Mouse (Mus musculus) heart, adult 9 months (tissue): Measurements from ENCODE around the gene Foxe3.

Experiments used
- DNase-seq, 2 experiments: peaks; one replicate each; pipeline ENCODE4 v3.0.0; 2022; ENCODE audit warnings: low spot score in 2 of 2

Foxe3 gene

DNA sequence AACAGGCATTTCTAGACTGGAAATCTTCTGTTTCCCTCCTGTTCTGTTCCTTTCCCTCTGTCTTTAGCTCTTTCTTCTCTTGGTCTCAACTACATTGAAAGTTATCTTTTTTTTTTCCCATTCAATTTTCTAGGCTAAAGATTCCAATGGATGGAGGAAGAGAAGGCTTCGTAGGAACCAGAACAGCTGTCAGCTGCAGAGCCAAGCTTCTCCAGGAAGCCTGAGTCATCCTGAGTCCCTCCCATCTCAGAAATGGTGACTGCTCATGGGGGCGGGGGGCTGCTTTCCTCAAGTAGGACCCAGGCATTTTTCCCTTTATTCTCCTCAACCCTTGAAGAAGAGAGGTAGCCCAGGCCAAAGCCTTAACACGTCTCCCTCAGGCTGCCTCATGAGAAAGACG, 9.8 kb downstream of the Foxe3 start:
- no peak for DNase-seq

DNA sequence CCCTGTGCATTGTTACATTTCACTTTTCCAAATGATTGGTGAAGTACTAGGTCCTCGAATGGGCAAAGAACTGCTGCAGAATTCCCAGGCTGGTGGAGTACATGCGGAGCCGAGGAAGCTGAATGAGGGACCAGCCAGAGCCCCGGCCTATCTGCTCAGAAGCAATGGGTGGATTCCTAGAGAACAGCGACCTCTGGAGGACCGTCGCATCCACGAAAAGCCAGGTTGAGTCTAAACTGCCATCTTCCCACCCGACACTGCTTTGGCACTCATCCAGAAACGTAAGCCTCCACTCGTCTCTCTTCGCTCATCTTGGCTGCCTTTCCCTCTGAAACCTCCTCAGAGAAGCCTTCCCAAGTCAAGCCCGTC, 12.2 kb downstream of the Foxe3 start:
- DNase-seq, result no peak

DNA sequence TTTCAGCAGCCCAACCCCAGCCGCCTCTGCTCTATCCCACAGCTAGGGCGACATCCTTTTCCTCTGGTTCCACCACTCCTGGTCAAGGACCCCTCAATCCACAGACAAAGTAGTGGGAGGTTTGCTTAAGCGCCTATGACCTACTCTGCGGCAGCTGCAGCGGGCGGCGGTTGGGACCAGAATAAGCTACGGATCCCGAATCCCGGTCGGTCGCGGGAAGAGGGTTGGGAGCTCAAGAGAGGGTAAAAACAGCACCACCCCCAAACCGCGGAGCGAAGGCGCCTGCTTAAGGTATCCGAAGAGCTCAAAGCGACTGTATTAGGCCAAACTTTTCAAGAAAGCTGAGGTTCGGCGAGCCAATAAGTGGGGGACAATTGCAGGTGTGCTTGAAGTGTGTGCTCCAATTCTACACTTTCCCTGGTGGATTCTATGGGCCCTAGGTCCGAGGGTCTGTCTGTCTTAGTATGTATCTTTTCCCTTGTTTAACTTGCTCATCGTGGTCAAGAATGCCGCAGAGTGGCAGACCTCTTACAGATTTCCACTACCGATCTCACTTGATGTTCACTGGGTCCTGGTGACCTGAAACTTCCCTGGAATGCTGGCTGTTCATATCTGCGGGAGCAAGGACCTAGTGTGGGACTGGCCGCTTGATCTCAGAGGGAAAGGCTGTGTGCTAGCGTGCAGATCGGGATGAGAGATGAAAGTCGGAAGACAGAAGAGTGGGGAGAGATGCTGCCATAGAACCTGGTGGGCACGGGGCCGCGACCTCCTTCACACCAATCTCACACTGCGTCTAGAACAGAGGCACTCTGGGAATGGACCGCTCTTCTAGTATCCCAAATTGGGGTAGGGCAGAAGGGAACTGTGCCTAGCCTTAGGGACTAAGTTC, 12.9 kb downstream of the Foxe3 start:
- DNase-seq, result no peak

DNA sequence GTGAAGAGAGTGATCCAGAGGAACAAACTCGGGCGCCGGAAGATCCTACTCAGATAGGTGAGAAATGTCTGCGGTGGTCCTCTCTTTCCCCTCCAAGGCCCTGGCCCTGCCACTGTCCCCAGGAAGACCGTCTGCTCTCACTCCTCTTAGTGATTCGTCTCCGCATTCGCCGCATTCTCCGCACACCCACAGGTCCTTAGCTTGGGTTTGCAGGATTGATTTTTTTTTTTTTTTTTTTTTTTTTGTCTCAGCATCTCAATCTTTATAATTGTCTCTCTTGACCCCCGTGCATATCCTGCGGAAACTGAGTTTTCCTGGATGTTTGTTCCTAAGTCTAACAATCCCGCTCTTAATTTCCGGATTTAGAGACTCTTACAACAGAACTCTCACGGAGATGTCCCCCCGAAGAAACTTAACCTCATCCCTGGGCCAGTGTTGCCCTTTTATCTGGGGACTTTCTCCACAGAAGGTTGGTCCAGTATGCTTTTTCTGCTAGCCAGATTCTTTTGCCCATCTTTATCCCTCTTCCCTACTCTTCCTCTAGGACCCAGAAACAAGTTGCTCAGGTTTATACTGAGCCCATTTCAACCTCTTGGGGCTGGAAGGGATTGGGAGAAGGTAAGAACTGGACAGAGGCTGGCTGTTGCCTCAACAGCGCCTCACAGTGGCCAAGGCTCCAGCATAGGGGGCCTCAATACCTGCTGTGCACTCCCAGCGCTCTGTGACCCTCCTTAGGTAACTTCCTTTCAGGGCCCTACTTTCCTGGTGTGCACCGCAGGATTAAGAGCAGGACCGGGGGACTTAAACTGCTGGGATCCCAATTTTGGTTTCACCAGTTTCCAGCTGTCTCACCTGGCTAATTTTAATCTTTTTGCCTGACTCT, 16.0 kb downstream of the Foxe3 start:
- DNase-seq, result no peak

DNA sequence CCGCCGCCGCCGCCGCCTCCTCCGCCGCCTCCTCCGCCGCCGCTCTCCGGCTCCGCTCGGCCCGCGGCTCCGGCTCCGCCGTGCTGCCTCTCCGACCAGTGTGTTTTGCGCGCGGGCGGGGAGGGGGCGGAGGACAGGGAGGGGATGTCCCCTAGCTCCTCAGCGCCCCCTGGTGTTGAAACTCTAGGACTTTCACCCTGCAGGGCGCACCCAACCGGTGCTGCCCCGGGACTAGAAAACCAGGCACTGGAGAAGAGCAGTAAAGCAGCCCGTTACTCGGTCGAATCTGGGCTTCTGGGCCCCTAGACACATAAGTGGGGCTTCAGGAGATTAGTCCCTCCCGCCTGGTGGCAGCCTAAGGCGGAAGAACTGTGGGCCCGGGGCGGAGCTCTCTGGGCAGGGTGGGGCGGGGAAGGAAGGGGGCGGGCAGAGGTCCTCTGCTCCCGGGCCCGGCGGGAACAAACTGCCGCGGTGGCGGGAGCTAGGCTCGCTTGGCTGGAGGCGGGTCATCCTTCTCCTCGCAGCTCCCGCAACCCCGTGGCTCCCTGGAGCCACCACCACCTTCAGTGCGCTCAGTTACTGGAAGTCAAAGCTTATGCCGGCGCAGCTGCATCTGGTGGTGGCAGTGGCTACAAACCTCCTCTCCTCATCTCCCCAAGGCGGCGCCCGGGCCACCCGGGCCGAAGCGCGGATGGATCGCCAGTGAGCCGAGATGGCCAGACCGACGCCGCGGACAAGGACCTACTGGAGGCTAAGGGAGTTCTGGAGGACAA, 16.8 kb downstream of the Foxe3 start, which contains the start of gene Foxd2:
Foxd2 (minus strand) TSS at position 45 of the 773 bp plus-strand sequence.
- DNase-seq, result peak; percentile 85 to 89

DNA sequence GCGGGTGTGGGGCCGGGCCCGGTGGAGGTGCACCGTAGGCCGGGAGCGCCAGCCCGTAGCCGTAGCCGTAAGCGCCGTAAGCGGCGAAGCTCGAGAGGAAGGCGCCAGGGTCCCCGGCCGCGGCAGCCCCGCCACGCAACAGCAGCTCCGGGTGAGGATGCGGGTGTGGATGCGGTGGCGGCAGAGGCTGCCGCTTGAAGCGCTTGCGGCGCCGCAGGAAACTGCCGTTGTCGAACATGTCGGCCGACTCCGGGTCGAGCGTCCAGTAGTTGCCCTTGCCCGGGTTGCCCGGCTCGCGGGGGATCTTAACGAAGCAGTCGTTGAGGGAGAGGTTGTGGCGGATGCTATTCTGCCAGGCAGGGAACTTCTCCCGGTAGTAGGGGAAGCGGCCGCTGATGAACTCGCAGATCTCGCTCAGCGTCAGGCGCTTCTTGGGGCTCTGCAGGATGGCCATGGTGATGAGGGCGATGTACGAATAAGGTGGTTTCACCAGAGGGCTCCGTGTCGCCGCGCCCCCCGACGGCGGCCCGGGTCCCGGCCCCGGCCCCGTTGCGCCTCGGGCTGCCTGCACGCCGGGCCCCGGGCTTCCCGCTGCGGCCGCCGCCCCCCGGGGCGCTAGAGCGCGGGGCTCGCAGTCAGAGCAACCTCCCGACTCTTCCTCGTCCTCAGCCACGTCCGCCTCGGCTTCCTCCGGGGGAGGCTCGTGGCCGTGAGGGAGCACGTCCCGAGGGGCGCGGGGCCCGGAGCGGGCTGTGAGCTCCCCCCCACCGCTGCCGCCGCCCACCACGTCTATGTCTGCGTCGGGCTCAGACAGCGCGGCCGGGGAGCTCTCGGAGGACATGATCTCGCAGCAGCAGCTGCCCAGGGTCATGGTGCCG, 17.6 kb downstream of the Foxe3 start:
- DNase-seq, result peak; percentile 29 to 31

DNA sequence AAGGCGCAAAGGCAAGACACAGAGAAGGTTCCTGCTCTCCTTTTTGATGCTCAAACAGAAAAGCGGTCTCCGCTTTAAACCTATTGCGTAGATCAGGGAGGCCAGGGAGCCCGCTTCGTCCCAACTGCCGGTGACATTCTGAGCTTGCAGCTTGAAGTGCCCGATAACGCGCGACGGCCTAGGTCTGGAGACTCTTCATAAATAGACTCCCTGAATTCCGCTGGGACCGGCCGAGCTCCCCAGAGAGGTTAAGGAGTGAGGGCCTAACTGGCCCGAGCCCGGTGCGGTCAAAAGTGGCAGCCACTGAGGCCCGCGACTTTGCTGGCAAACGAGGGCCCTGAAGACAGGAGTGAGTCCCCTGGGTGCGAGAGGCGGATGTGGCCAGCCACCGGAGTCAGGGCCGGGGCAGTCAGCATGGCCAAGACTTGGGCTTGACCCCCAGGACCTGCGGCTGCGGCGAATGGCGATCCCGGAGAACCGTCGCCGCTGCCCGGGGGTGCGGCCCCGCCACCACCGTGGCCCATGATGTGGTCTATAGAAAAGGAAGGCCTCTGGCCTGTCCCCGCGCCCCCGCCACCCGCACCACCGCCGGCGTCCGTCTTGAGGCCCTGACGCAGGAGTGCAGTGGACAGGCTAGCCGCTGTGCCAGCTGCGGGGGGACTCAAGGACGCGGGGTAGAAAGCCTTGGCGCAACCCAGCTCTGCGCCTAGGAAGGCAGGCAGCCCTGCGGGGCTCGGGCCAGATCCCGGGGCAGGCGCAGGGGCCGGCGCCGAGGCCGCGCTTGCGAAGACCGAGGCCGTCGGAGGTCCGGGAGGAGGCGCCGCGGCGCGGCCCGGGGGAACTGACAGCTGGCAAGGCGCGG, 18.5 kb downstream of the Foxe3 start:
- DNase-seq, result no peak

DNA sequence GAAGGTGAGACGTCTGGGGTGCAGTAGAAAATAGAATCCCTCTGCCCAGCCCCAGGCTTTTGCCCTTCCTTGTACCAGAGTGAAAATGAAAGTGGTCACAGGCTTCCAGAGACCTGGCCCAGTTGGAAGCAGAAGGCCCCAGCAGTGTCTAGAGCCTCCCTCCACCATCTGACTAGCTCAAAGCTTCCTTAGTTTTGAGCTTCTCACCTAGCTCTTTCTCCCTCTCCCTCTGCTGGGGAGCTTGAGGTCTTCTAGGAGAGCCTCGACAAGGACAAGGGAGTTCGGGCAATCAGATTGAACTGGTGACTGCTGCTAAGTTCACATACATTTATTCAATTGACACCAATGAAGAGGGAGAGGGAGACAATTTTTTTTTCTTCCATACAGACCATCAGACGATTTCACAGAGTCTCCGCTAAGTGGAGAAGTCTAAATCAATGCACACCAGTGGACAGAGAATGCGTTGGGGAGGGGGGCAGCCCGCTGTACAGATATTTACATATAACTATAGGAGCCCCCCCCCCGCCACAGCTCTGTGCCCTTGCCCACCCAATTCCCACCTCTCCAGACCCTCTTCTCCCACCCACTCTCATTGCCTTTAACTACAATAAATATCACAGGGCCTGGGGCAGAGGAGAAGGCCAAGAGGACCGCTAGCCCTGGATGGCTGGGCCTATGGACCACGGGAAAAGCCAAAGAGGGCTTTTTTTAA, 19.7 kb downstream of the Foxe3 start:
- no peak for DNase-seq

DNA sequence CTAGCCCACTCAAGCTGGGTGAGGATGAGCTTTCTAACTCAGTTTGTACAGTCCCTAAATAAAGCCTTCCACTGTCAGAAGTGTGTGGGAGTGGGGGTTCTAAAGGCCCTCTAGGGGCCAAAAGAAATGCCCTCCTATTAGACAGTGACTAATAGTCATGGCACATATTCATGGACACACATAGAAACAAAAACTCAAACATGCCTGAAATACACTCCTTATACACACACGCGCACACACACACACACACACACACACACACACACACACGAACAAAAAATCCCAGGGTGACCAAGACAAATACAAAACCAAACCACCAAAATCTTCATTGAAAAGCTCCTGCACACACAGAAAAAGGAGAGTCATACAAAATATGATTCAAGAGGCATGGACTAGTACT, 20.3 kb downstream of the Foxe3 start:
- DNase-seq, result no peak

DNA sequence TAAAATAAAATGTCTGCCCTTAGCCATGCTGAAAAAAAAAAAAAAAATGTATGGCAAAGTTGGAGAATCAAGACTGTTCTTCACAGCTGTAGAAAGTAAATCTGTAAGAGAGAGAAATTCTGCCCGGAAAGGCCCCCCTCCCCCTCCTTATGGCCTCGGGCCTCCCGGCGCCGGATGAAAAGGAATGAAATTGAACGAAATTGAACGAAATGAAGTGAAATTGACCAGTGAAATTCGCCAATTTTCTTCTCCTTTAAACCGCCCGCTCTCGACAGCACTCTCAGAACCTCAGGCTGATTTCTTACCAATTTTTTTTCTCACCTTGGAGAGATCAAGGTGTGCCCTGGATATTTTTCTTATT, 22.4 kb downstream of the Foxe3 start:
- no peak for DNase-seq

DNA sequence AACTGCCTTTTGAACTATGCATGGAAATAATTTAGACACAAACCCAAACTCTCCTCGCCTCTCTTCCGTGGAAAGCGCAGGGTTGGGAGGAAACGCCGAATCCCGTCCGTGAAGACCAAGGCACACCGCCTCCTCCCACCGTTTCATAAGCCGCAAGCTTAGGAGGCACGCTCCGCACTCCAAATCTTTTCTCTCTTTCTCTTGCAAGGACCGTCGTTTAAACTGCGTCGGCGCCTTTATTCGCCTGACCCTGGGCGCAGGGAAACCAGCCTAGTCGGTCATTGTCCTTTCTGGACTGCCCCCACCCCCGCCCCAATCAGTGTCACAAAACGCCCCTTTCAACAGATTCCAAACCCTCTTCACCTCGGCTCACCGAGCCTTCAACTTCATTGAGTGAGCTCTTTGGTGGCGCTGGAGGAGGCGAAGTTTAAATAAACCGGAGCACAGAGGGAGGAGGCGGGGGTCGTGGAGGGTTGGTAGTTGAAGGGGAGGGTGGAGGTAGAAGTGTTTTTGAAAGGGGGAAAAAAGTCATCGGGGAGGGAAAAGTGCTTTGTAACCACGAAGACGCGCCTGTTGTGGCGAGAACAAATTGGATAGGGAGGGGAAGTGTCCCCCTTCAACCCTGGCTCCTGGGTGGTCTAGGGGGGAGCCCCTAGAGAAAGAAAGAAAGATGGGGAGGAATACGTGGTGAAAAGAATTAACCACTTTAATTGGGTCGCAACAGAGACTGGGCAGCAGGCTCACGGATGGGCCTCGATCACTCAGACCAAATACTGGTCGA, 23.0 kb downstream of the Foxe3 start:
- no peak for DNase-seq

DNA sequence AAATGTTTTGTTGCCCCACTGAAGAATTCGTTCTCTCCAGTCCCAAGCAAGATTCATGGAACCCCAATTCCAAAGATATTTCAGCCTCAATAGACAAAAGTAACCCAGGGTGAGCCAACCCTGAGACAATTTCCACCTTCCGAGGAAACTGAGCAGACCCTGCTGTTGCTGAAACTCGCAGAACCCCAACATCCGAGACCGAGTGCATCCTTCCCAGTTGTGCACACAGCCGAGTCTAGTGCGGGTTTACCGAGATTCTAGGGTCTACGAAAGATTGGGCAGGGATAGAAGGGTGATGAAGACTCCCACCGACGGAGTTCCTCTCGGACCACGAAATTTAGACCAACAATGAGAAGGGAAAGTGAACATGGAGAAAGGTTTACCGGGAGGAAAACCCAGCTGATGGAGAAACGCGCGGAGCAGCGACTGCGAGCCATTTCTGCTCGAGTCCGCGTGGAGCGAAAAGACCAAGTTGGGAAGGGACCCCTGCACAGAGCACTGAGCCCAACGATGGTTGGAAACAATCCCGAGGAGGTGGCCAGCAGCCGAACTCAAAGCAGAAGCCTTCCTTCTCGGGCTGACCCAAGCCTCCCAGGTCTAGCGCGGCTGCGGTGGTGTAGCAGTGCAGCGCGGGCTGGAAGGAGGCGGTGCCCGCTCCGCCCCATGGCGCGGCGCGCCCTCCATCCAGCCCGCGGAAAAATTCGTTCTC, 24.0 kb downstream of the Foxe3 start:
- no peak for DNase-seq

DNA sequence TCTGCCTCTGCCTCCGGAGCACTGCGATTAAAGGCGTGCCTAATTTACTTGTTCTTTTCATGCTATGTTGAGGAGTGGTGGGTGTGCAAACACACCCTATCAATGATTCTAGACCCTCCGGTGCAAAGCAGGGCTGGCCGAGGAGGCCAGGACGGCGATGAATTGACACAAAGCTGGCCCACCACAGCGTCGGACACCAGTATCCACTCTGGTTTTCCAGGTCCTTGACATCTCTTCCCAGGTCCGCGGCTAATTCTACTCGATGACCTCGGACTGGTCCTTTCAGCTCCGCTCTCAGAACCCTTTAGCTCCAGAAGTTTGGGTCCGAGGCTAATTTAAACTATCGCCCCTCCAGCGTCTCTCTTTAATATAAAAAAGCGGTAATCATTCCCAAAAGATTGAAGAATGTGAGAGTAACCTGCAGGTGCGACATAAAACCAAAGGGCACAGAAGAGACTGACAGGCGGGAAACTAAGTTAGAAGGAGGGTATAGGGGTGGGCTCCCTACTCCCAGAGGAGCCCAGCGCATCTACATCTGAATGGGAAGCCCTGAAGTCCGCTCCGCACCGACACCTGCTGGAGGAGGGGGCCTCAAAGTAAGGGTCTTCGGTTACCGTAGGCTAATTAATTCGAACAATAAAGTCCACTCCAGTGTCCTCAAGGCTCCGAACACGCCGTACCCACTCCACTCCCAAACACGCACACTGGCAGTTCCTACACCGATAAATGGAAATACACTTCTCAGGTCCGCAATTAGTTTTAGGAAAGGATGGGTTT, 24.8 kb downstream of the Foxe3 start:
- no peak for DNase-seq

DNA sequence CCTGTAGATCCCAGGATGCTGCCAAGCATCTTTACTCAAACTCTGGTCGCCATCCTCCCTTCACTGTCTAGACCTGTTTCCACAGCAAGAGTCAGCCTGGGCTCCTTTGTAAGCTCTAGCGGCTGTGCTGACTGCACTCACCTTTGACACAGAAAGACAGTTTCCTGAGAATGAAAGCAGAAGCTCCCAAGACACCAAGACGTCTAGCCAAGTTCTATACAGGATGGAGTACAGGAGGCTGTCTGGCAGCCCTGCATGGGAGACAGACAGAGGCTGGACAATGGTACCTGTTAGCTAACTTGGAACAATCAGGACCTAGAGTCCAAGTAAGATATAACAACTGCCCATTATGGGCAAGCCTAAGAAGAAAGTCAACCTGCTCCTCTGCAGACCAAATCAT, 25.9 kb downstream of the Foxe3 start:
- DNase-seq, result no peak

DNA sequence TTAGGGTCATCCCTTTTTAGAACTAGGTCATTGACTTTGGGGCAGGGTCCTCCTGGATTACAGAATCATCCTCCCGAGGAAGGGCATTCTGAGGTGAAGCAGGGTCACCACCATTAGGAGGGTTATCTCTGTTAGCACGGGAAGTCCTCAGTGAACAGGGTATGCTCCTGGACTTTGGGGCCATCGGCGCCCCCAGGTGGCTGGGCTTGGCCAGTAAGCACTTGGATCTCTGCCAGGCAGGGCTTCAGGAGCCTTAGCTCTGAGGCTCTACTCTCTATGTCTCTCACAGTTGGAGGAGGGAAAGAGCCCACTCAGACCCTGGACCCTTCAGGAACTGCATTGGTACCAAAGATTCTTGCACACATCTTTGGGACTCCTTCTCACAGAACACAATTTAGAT, 28.0 kb downstream of the Foxe3 start:
- DNase-seq, result no peak

DNA sequence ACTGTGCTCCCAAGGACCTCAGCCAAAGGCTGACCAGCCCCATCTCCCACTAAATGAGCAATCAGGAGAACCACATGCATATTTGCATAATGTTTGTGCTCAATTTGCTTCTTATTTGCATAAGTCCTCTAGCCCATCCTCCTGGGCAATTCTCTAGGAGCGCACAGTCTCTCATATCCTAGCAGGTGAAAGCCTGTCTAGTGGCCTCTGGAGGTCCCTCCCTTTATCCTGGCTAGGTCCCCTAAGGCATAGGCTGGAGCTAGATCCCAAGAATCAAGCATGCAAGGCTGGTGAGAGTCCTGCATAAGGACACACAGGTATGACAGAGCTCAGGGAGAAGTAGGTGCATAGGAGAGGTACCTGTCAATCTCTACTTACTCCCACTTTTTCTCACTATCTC, 43.6 kb downstream of the Foxe3 start:
- no peak for DNase-seq

DNA sequence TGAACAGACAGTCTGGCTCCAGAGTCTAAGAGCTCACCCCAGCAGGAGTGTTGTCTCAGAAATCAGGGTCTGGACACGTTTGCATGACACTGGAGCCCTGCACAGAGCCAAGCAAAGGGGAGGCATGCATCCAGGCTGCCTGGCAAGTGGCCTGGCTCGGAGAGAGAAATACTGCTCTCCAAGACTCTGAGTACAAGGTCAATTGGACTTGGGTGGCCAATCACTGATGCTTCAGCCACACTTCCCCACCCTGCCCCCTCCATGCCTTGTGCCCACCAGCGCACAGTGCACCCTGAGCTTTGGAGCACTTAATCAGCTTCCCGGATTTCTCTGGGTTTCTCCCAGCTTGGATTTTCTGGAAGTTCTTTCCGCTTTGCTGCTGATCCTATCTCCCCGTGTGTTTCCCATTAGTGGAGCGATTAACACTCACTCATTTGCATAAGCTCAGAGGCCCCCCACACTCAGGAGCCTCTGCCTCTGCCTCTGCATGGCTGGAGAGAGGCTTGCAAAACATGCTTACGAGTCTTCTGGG, 49.3 kb downstream of the Foxe3 start:
- DNase-seq, result no peak
